Mouse (Mus musculus) kidney, adult 2 months (tissue): ENCODE data around the gene Fra10ac1.

Source experiments
- CTCF ChIP-seq: fragments of 200-500 bp; conservative IDR thresholded peaks from 2 replicates; pipeline ENCODE4 v1.5.1; 2011; ENCODE audit warnings: low read depth, mild to moderate bottlenecking, control low read depth, low read length, moderate library complexity, mixed read lengths; ENCODE audit not compliant: insufficient read depth, insufficient read length
- POLR2A ChIP-seq: fragments of 200-500 bp; IDR thresholded peaks from one replicate; pipeline ENCODE4 v1.6.1; 2011; ENCODE audit warnings: low read depth, low read length, control low read depth

GRCm38 (mm10) chr19:38164633-38165032 lies 59.3 kb downstream of the Fra10ac1 start:
- TF ChIP-seq POLR2A (no peak), CTCF (no peak)
